Mouse (Mus musculus): ENCODE measurements at regions not wholly inside any gene's neighbourhood (a gene's known extent, or its start where the extent isn't known, plus 50 kb on each side); places are given as distances from the start of the nearest gene placed in this dataset.

DNA sequence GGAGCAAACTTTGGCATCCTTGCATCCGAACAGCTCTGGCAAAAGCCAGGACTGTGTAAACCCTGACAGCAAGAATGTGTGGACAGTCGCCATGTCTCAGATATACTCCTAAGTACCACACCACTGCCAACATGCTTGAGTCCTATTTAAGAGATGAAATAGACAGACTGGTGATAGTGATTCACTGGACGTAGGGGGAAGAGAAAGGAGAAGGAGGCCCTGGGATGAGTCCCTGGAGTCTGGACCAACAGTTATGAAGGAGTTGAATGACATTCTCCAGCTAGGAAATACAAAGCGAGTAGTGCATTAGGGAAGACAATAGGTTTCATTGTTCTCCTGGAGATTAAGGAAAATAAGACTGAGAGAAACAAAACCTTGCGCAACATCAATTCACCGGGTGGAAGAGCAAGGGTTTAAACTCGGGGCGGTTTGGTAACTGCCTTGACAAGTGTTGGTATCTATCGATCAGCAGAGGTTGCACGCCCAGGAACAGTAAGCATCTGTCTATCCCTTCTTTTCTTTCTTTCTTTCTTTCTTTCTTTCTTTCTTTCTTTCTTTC lies 54.3 kb upstream of the Nrbf2 start:
- H3K4me3 ChIP-seq: no peak overlapping the region
- H3K36me3 ChIP-seq: no peaks in the 10 kb centered on the region
- H3K4me1 ChIP-seq: no peaks in the 10 kb centered on the region
- 51% methylated on average over 10 of the region's 10 CpGs for WGBS
- H3K27me3 ChIP-seq (replicated peaks): no peaks in the 10 kb centered on the region
- H3K9ac ChIP-seq: no peak overlapping the region
- no peak overlapping the region for H3K27ac ChIP-seq (replicated peaks)
- H3K4me2 ChIP-seq: no peak overlapping the region
- H3K9me3 ChIP-seq: 0 out of 2 replicates have a peak, but pooled peaks cover 2% of the 10 kb centered on the region
- no peak for ATAC-seq (ENCODE audit: extremely low read depth, insufficient number of reproducible peaks, low FRiP score, low TSS enrichment)

DNA sequence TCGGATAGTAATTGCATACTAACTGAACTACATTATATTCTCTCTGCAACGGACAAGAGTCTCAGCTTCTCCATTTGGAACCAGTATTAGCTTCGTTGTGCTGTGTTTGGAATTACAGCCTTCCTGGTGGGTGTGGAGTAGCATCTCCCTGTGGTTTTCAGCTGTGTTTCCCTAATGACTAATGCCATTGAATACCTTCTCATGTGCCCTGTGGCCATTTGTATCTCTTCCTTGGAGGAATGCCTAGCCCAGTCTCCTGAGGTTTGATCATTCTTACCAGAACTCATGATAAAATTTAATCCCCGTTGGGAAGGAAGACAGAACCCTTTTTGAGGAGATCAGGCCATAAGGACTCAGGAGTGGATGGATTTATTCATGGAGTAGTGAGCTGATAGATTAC lies 59.6 kb upstream of the Nrbf2 start:
- Histone ChIP-seq H3K9ac (no peak overlapping the region), H3K4me1 (no peaks in the 10 kb centered on the region), H3K9me3 (0 out of 2 replicates have a peak, but pooled peaks cover 2% of the 10 kb centered on the region), H3K4me2 (no peak overlapping the region), H3K27me3 (replicated peaks) (no peaks in the 10 kb centered on the region), H3K36me3 (no peaks in the 10 kb centered on the region), H3K4me3 (no peak overlapping the region), H3K27ac (replicated peaks) (no peak overlapping the region)
- ATAC-seq (ENCODE audit: extremely low read depth, insufficient number of reproducible peaks, low FRiP score, low TSS enrichment): no peak
- WGBS: 75% methylated on average over 4 of the region's 4 CpGs

DNA sequence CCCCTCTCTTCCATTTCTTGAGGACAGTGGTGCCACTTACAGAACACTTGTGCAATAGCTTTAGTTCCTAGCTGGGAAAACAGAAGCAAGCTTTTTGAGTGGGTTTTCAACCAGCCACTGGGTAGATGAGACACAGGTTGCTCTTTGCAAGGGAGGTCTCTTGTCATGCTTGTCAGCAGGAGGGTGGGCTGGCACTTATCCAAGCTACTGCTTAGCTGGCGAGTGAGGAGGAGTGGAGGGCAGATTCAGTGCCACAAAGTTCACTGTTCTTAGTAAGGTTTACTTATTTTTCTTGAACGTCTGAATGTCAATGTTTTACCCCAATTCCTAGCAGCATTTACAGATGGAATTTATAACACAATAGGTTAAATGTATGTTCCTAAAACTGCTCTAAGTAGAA lies 65.9 kb upstream of the Nrbf2 start:
- Histone ChIP-seq H3K36me3 (no peaks in the 10 kb centered on the region), H3K27ac (replicated peaks) (no peak overlapping the region), H3K4me2 (no peak overlapping the region), H3K9ac (no peak overlapping the region), H3K4me3 (no peak overlapping the region), H3K4me1 (no peaks in the 10 kb centered on the region), H3K9me3 (no peaks in the 10 kb centered on the region), H3K27me3 (replicated peaks) (no peaks in the 10 kb centered on the region)
- 26% methylated on average over 2 of the region's 2 CpGs for WGBS
- ATAC-seq (ENCODE audit: extremely low read depth, insufficient number of reproducible peaks, low FRiP score, low TSS enrichment): no peak

DNA sequence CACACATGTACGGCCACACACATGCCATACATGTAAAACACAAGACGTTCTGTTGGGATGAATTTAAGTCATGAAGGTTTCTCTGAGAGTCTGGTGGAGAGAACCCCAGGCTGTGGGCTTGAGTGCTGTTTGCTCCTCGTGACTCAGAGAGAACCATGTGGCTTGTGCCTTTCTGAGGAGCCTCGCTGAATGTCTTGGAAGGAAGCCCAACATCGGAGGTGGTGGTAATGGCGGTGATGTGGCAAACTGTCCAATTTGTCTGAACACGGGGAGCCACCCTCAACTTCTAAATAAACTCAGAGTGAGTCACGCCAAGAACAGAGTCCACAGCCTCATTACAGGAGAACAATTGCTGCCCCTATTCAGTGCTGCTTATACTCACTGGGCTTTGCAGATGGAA lies 75.7 kb upstream of the Nrbf2 start:
- H3K4me2 ChIP-seq: no peak overlapping the region
- ATAC-seq (ENCODE audit: extremely low read depth, insufficient number of reproducible peaks, low FRiP score, low TSS enrichment): no peak
- H3K36me3 ChIP-seq: no peaks in the 10 kb centered on the region
- H3K9ac ChIP-seq: no peak overlapping the region
- H3K4me3 ChIP-seq: no peak overlapping the region
- H3K4me1 ChIP-seq: no peaks in the 10 kb centered on the region
- H3K27me3 ChIP-seq (replicated peaks): no peaks in the 10 kb centered on the region
- 70% methylated on average over 8 of the region's 8 CpGs for WGBS
- H3K9me3 ChIP-seq: peaks cover 3% of the 10 kb centered on the region; the same call in 1 of the 2 replicates
- no peak overlapping the region for H3K27ac ChIP-seq (replicated peaks)

DNA sequence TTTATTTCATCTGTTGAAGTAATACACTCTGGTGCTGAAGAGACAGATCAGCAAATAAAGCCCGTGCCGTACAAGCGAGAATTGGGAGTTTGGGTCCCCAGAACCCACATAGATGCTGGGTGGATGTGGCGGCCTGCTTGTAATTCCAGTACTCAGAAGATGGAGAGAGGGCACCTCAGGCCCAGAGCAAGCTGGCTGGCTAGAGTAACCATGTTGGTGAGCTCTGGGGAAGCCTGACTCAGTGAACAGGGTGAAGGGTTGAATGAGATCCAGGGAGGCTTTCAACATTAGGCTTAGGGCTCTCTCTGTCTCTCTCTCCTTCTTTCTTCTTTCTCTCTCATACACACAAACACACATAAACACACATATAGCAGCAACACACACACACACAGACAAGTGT lies 76.2 kb upstream of the Nrbf2 start:
- Histone ChIP-seq H3K9ac (no peak overlapping the region), H3K4me2 (no peak overlapping the region), H3K4me3 (no peak overlapping the region), H3K27ac (replicated peaks) (no peak overlapping the region), H3K9me3 (peaks cover 3% of the 10 kb centered on the region; the same call in 1 of the 2 replicates), H3K36me3 (no peaks in the 10 kb centered on the region), H3K4me1 (no peaks in the 10 kb centered on the region), H3K27me3 (replicated peaks) (no peaks in the 10 kb centered on the region)
- 90% methylated on average over 4 of the region's 4 CpGs for WGBS
- no peak for ATAC-seq (ENCODE audit: extremely low read depth, insufficient number of reproducible peaks, low FRiP score, low TSS enrichment)

DNA sequence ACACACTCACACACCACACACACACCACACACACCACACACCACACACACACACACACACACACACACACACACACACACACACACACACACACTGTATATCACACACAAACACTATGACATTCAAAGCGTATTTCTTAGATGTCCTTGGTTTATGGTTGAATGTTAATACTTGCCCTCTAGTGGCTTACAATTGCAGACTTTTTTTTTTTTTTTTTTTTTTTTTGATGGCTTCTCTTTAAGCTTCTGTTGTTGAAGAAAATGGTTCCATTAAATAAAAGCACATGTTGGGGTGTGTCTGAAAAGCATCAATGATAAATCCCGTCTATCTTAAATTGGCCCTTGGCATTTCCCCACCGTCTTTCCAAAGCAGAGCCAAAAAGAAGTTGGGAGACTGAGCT lies 79.5 kb upstream of the Nrbf2 start:
- Histone ChIP-seq H3K27me3 (replicated peaks) (no peaks in the 10 kb centered on the region), H3K4me2 (no peak overlapping the region), H3K27ac (replicated peaks) (no peak overlapping the region), H3K9ac (no peak overlapping the region), H3K36me3 (no peaks in the 10 kb centered on the region), H3K4me1 (no peaks in the 10 kb centered on the region), H3K4me3 (no peak overlapping the region), H3K9me3 (no peaks in the 10 kb centered on the region)
- ATAC-seq (ENCODE audit: extremely low read depth, insufficient number of reproducible peaks, low FRiP score, low TSS enrichment): no peak
- WGBS: 88% methylated on average over 3 of the region's 3 CpGs

DNA sequence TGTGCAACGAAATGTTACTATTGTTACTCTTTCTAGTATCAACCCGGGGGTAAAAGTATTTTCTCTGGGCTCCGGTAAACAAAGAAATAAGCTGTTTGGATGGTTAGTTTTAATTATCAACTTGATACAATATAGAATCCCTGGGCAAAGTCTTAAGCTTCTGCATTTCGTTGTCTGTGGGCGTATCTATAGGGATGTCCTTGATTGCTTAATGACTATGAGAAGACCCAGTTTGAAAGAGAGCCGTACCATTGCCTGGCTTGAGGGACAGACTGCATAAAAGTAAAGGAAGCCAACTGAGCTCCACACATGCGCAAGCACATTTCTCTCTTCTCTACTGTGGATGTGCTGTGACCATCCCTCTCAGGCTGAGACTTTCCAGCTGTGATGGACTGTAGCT lies 80.1 kb upstream of the Nrbf2 start:
- H3K9ac ChIP-seq: no peak overlapping the region
- H3K27me3 ChIP-seq (replicated peaks): no peaks in the 10 kb centered on the region
- WGBS: 79% methylated on average over 7 of the region's 7 CpGs
- H3K36me3 ChIP-seq: no peaks in the 10 kb centered on the region
- no peaks in the 10 kb centered on the region for H3K4me1 ChIP-seq
- H3K9me3 ChIP-seq: no peaks in the 10 kb centered on the region
- no peak overlapping the region for H3K27ac ChIP-seq (replicated peaks)
- H3K4me2 ChIP-seq: no peak overlapping the region
- no peak for ATAC-seq (ENCODE audit: extremely low read depth, insufficient number of reproducible peaks, low FRiP score, low TSS enrichment)
- H3K4me3 ChIP-seq: no peak overlapping the region

DNA sequence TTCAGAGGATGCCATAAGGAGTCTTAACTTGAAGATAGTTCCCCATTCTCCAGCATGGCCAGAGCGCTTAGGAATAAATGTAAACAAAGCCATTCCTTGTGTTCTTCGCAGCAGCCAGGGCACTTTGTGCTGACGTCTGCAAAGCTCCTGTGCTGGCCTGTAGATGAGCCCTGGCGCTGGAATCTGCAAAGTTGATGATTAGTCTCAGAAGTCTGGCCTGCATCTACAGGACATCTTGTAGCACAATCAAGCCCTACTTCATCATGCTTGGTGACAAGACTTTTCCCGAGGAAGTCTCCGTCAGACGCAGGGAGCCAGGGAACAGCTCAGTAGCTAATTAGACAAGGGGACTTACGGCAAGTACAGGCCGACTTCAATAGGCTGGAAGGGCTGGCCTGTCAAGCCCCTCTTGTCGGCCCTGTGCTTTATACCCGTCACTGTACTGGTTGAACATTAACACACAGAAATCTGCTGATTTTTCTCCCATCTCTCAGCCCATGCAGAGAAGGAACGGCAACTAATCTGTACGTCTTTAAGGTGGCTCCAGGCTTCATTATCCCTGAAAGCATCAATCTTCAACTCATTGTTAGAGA lies 87.6 kb upstream of the Nrbf2 start:
- 0 out of 2 replicates have a peak overlapping the region, but pooled peaks have one; percentile 40 for H3K9ac ChIP-seq
- no peaks in the 10 kb centered on the region for H3K36me3 ChIP-seq
- no peak overlapping the region for H3K4me3 ChIP-seq
- no peak for ATAC-seq (ENCODE audit: extremely low read depth, insufficient number of reproducible peaks, low FRiP score, low TSS enrichment)
- H3K4me1 ChIP-seq: peaks cover 6% of the 10 kb centered on the region; the same call in 1 of the 2 replicates
- 30% methylated on average over 13 of the region's 13 CpGs for WGBS
- H3K4me2 ChIP-seq: peak overlapping the region; percentile 19
- no peaks in the 10 kb centered on the region for H3K9me3 ChIP-seq
- no peaks in the 10 kb centered on the region for H3K27me3 ChIP-seq (replicated peaks)
- no peak overlapping the region for H3K27ac ChIP-seq (replicated peaks)

DNA sequence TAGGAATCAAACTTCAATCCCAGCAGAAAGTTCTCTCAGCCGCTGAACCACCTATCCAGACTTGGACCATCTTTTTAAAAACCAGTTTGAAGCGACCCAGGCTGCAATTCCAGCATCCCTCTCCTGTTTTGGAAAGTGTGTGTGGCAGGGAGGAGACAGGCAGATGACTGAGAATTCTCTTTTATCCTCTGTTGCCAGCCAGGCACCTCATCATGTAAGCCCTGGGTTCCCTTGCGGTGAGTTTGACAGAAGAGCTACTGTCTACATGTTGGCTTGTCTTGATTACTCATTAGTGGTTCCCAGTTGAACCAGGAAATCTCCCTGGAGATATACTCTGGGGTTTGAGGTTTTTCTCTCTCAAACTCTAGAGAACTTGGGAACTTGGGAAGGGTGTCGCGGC lies 91.5 kb upstream of the Nrbf2 start:
- Histone ChIP-seq H3K9ac (no peak overlapping the region), H3K4me3 (no peak overlapping the region), H3K4me1 (peaks cover 6% of the 10 kb centered on the region; the same call in 1 of the 2 replicates), H3K27me3 (replicated peaks) (no peaks in the 10 kb centered on the region), H3K9me3 (no peaks in the 10 kb centered on the region), H3K36me3 (no peaks in the 10 kb centered on the region), H3K4me2 (no peak overlapping the region), H3K27ac (replicated peaks) (no peak overlapping the region)
- 89% methylated on average over 5 of the region's 5 CpGs for WGBS
- ATAC-seq (ENCODE audit: extremely low read depth, insufficient number of reproducible peaks, low FRiP score, low TSS enrichment): no peak

DNA sequence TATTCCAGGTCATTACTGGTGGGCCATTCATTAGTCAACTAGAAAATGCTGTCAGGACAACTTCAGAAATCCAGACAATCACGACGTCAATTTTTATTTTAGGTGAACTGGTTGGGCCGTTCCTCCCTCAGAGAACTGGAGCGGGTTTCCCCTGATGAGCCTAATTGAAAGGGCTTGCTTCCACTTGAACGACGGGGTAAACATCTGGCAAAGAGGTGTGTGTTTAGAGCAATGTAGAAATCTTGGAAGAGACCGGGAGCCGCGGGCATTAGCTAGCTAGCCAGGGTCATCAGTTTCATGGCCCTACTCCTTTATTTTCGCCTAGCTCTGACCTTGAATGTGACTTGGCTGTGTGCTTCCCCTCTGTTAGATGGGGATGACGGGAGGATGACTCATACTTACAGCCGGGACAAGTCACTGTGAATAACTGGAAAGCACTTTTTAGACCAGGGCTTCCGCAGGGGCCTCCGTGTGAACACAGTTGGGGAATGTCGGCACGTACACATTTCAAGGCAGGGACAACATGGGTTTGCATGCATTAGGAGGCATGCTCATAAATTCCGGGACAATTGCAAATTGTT lies 92.6 kb upstream of the Nrbf2 start:
- 53% methylated on average over 17 of the region's 17 CpGs for WGBS
- Histone ChIP-seq H3K9me3 (no peaks in the 10 kb centered on the region), H3K27me3 (replicated peaks) (no peaks in the 10 kb centered on the region), H3K9ac (no peak overlapping the region), H3K4me1 (peaks cover 4% of the 10 kb centered on the region; the same call in 1 of the 2 replicates), H3K4me2 (peak overlapping the region; percentile 45), H3K4me3 (no peak overlapping the region), H3K27ac (replicated peaks) (0 out of 2 replicates have a peak overlapping the region, but pooled peaks have one; percentile 44), H3K36me3 (no peaks in the 10 kb centered on the region)
- 0 out of 2 replicates have a peak, but pooled peaks have one; percentile 42 for ATAC-seq (ENCODE audit: extremely low read depth, insufficient number of reproducible peaks, low FRiP score, low TSS enrichment)

DNA sequence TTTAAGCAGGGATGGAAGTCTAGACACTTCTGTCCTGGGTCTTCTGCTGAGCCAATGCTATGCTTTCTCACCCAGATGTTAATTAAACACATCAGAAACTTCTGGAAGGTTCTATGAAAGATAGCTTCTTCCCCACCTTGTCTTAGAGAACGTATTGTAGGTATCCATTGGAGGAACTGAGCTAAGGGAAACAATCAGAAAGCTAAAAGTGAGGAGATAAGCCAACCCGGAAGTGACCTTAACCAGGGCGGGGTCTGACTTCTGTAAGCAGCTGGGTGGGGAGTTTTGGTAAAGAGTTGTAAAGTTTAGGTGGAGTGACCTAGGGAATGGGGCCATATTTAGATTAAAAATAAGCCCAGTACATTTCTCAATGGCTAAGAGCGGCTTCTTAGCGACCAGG lies 95.1 kb upstream of the Nrbf2 start:
- whole genome bisulfite sequencing: 79% methylated on average over 5 of the region's 5 CpGs

DNA sequence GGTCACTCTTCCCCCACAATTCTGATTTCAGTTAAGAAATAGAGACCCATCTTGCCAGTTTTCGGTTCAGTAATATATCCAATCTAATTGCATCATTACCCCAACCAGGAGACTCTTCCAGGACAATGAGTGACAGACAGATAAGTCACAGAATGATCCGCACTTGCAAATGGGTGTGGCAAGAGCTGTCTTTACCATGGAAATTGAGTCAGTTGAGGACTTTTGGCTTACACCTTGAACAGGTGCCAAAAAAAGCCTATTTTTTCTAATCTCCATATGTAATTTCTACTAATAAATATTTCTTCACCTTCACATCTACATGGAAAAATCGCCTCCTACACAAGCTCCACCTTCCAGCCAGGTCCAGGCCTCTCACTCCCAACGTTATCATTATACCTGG lies 98.2 kb upstream of the Nrbf2 start:
- Histone ChIP-seq H3K9ac (no peak overlapping the region), H3K36me3 (no peaks in the 10 kb centered on the region), H3K4me1 (no peaks in the 10 kb centered on the region), H3K4me3 (no peak overlapping the region), H3K9me3 (no peaks in the 10 kb centered on the region), H3K27me3 (replicated peaks) (no peaks in the 10 kb centered on the region), H3K27ac (replicated peaks) (no peak overlapping the region), H3K4me2 (no peak overlapping the region)
- WGBS: 72% methylated on average over 4 of the region's 4 CpGs
- no peak for ATAC-seq (ENCODE audit: extremely low read depth, insufficient number of reproducible peaks, low FRiP score, low TSS enrichment)

More for the DNA sequence above, 95.1 kb upstream of the Nrbf2 start:
- Histone ChIP-seq H3K9me3 (no peaks in the 10 kb centered on the region), H3K27ac (replicated peaks) (no peak overlapping the region), H3K4me2 (no peak overlapping the region), H3K27me3 (replicated peaks) (no peaks in the 10 kb centered on the region), H3K4me3 (no peak overlapping the region), H3K4me1 (no peaks in the 10 kb centered on the region), H3K9ac (no peak overlapping the region), H3K36me3 (no peaks in the 10 kb centered on the region)
- no peak for ATAC-seq (ENCODE audit: extremely low read depth, insufficient number of reproducible peaks, low FRiP score, low TSS enrichment)

Measured in heart, embryonic 13.5 days (tissue).